Mouse (Mus musculus) left cerebral cortex, postnatal 25 days (tissue): ENCODE measurements around the gene Dnmt1. TPM values are rescaled to one million over a fixed set of nuclear protein-coding genes. Genes with fewer than 3 reads are reported as not detected.
A peak's percentile ranks its signal among the peaks of the same experiment; 100 is the strongest.

Experiments
- DNase-seq, 2 experiments: peaks; one replicate each; pipeline ENCODE4 v3.0.0; 2022; ENCODE audit warnings: low spot score in 2 of 2, mixed read lengths in 1 of 2
- intact Hi-C: fragments of 180-260 bp; cut with DNase I; formaldehyde crosslinking; loops from one replicate; pipeline ENCODE4 v1.15.1; 2025
- total RNA-seq, 2 experiments: library from RNA; stranded (reverse); gene quantifications; 2 replicates each; pipeline ENCODE4 v1.2.3; 2021

Gene Dnmt1
- total RNA-seq, 2 experiments from 2014 or later, result 40.0 to 42.9 TPM

DNA sequence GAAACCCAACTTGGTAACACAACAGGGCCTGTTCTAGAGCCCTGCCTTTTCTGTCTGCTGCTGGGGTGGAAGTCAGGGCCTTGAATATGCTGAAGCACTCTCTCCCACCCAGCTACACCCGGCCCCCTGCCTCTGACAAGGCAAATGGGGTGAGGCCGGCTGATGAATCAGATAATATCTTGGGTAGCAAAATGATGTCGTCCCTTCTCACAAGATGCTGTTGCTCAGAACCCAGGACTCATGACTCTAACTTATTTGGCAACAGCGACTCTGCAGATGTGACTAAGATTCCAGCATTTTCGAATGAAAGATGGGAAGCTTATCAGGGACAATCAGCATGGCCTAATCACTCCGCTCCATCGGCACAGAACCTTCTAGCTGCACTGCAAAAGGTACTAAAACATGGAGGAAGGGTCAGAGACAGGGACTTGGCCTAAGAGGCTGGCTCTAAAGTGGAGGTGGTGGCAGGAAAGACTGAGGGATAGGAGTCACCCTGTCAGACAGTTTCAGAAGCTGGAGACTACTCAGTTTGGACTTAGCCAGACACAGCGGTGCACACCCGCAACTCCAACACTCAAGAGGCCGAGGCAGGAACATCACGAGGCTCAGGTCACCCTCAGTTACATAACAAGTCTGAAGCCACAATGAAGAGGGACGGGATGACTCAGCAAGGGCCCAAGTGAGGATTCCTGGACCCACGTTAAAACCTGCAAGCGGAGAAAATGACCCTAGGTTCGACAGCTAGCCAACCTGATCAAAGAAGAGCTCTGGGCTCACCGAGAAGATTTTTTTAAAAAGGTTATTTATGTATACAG is 13.4 kb downstream of the Dnmt1 start:
- no peak for DNase-seq
- intact Hi-C loops, result no loop called here

GRCm38 (mm10) chr9:20944697-20945370 is 14.9 kb downstream of the Dnmt1 start:
- no peak for DNase-seq
- intact Hi-C loops, result no loop called here

DNA sequence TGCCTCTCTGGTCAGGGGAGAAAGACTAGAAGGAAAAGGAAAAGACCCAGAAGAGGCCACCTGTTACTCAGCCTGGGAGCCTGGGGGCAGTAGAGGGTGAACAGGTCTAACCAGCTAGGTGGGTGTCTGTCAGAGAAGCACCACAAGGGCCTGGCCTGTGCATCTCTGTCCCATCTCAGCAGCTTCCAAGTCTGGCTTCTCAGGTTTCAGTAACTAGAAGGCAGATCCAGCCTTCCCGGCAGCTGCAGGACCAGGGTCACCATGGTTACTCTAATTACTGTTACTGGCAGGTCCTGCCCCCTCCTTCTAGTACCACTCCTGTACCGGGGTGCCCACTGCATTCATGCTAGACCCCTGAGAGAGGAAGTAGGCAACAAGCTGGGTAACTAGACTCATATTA is 15.8 kb downstream of the Dnmt1 start:
- intact Hi-C loops, result no loop called here
- DNase-seq, result no peak

GRCm38 (mm10) chr9:20943396-20943795 is 16.3 kb downstream of the Dnmt1 start:
- intact Hi-C loops, result no loop called here

DNA sequence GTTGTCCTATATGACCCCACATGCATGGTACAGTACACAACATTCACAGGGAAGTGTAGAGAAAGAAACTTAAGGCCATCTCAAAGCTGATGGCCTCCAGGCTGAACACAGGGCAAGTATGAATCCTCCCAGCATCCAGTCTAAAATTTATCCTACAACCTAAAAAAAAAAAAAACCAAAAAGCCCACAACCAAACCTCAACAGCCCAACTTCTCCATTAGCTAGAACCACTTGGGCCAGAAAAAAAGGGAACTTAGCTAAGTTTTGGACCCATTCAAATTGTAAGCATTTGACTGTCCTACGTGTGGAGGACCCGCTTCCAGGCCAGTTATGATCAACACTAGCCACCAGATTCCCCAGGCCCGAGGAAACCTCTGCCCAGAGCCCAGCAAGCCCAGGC is 36.4 kb downstream of the Dnmt1 start:
- DNase-seq, result no peak
- intact Hi-C loops, result no loop called here

More at GRCm38 (mm10) chr9:20943396-20943795, 16.3 kb downstream of the Dnmt1 start:
- no peak for DNase-seq

DNA sequence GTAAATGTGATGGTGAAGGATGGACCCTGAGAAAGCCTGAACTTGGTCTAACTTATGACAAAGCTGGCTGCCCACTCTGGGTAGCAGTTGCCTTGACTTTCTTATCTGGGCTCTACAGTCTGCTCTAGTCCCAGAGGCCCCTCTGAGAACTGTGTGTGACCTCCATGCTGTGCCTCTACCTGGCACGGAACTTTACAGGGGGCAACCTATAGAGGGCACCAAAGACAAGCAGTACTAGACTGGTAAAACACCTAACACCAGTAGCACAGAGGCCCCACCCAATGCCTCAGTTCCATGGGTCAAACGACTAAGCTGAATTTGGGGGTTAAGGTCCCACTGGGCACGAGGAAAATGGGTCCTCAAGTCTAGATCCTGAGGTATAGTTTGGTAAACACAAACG is 43.5 kb downstream of the Dnmt1 start:
- intact Hi-C loops, result no loop called here
- peak in 1 of 2 experiments; percentile 19 for DNase-seq

DNA sequence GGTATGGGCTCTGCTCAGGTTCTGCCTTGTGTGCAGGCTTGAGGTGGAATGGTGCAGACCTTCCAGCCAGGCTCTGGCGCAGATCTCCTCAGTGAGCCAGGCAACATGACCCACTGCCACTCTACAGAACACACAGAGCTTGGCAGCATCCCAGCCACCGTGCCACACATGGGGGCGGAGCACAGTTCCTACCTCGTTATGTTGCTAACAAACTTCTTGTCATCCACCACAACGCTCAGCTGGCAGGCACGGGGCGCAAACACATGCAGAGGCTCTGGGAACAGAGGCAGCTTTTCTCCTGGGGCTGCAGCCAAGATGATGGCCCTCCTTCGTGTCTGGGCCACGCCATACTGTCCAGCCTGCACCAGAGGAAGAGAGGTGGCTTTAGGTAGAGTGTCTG is 49.7 kb downstream of the Dnmt1 start:
- peak in 1 of 2 experiments; percentile 43 for DNase-seq
- intact Hi-C loops, result no loop called here

- DNase-seq, result no peak
- intact Hi-C loops, result no loop called here
These were observed 57.6 kb downstream of the Dnmt1 start for GRCm38 (mm10) chr9:20902174-20902491.

DNA sequence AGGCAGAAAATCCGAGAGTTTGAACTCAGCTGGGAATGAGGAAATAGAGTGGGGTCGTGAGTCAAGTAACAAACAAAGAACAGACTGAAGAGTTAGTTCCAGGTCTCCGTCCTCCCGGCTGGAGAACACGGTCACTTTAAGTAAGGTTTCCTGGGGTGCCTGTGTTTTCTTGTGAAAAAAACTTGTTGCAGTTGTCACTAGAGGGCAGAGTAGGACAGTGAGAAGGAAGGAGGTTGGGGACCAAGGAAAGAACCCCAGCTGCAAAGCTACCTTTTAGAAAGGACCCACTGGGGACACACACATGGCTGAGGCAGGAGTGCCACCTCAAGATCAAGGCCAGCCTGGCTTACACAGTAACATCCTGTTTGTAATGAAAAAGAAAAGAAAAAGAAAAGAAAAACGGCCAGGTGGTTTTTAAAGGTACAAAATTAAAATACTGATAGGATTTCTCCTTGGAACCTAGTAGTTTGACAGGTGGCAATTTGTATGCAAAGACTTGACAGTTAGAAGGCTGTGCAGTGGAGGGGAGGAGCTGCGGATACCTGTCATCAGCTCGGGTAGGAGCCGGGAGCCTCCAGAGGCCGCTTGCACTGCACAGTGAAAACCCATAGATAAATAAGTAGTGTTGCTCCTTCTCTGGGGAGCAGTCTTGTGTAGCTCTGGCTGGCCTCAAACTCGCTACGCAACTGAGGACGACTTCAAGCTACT is 58.1 kb downstream of the Dnmt1 start:
- peak in 1 of 2 experiments; percentile 58 for DNase-seq
- intact Hi-C loops, result loop anchor here (2.0 kb wide), 1 partner anchor 127 kb away; the partner anchor contains the start of gene Icam4

- DNase-seq, result peak; percentile 80 to 81
- intact Hi-C loops, result loop anchor here (1.0 to 2.0 kb wide), 2 partner anchors 104 to 233 kb away; partner anchors contain the start of genes Mrpl4 and Tyk2
These were observed 61.1 kb downstream of the Dnmt1 start, which contains the start of gene Eif3g for GRCm38 (mm10) chr9:20898511-20899073. TSS of gene Eif3g (minus strand) at chr9:20898623.

GRCm38 (mm10) chr9:20897736-20898510 is 61.8 kb downstream of the Dnmt1 start:
- intact Hi-C loops, result loop anchor here (1.0 to 2.0 kb wide), 2 partner anchors 105 to 233 kb away; partner anchors contain the start of genes Mrpl4 and Tyk2
- DNase-seq, result no peak

- DNase-seq, result no peak
- intact Hi-C loops, result no loop called here
These were observed 64.3 kb downstream of the Dnmt1 start for GRCm38 (mm10) chr9:20895382-20895781.

DNA sequence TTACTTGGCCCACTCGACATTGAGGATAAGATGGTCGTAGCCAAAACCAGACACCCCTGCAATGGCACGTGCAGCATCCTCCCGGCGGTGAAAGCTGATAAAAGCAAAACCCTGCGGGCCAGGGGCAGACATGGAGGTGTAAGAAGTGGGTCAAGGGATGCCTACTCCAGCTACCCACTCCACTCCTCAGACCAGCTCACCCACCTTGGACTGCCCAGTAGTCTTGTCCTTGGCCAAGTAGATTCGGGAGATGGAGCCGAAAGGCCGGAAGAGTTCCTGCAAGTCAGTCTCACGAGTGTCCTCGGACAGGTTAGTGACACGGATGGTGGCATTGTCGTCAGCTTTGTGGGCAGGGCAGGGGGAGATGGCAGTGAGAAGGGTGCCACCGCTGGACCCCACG is 65.1 kb downstream of the Dnmt1 start:
- no peak for DNase-seq
- intact Hi-C loops, result no loop called here

GRCm38 (mm10) chr9:20893590-20894343 is 65.9 kb downstream of the Dnmt1 start:
- DNase-seq, result no peak
- intact Hi-C loops, result no loop called here

DNA sequence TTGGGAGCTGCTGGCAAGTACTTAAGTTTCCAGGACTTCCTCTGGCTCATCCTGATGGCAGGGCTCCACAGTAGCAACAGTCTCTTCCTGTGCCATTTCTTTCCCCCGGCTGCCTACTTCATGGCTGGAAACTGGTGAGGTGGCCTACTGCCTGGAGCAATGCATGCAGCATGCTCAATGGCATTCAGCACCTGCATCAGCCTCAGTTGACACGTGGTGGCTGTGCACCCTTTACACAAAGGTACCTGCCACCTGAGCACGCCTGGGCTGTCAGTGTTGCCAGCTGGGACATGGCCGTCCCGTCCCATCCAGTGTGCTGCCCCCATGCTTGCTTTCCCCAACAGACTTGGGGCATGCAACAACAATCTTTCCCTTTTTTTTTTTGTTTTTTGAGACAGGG is 66.6 kb downstream of the Dnmt1 start:
- intact Hi-C loops, result no loop called here
- DNase-seq, result no peak

GRCm38 (mm10) chr9:20892104-20892653 is 67.5 kb downstream of the Dnmt1 start:
- intact Hi-C loops, result no loop called here
- DNase-seq, result no peak

- intact Hi-C loops, result no loop called here
- no peak for DNase-seq
These were observed 68.2 kb downstream of the Dnmt1 start for GRCm38 (mm10) chr9:20891339-20892103.

GRCm38 (mm10) chr9:20890411-20890810 is 69.3 kb downstream of the Dnmt1 start:
- intact Hi-C loops, result no loop called here
- DNase-seq, result no peak
